Mouse (Mus musculus) embryo, embryonic 10 days (tissue): ENCODE data around the gene Zbtb24.

Source experiments
- DNase-seq: peaks from one replicate; pipeline ENCODE4 v3.0.0-alpha.2; 2015; ENCODE audit warnings: low spot score

The Zbtb24 gene

DNA sequence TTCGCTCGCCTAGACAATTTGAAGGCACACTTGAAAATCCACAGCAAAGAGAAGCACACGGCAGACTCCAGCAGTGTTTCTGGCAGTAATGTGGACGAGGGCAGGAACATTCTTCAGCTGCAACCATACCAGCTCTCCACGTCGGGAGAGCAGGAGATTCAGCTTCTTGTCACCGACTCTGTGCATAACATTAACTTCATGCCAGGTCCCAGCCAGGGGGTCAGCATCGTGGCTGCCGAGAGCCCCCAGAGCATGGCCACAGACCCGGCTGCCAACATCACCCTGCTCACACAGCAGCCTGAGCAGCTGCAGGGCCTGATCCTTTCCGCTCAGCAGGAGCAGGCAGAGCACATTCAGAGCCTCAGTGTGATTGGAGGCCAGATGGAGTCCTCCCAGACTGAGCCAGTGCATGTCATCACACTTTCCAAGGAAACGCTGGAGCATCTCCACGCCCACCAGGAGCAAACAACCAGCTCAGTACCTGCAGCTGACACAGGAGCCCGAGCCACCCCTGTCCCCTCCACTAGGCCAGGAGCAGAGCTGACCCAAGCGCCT lies 14.3 kb downstream of the Zbtb24 start:
- DNase-seq: no peak

DNA sequence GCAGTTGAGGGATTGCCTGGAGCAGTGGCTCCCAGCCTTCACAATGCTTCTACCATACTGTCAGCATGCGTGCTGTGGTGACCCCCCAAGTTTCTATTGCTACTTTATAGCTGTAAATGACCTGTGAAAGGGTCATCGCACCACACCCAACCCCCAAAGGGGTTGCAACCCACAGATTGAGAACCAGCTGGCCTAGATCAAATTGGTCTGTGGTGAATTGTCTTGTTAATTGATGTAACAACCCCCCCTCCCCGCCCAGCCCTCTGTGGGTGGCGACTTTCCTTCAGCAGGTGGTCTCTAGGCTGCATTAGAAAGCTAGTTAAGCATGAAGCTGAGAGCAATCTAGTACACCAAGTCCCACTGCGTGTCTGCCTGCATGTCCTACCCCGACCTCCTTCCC lies 17.1 kb downstream of the Zbtb24 start:
- no peak for DNase-seq

DNA sequence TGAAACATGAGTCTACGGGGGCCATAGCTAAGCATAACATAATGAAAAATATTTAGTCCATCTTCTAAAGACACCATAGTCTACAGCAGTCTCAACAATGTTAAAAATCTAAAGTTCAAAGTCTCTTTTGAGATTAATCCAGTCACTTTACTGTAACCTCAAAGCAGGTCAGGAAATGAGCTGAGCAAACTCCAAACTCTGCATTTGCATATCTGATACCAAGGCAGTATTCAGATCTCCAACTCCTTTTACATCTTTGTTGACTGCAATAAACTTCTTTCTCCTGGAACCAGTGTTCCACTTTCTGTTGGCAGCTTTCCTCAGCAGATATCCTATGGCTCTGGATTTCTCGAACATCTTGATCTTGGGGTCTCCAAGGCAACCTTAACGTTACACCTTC lies 20.5 kb downstream of the Zbtb24 start:
- no peak for DNase-seq

DNA sequence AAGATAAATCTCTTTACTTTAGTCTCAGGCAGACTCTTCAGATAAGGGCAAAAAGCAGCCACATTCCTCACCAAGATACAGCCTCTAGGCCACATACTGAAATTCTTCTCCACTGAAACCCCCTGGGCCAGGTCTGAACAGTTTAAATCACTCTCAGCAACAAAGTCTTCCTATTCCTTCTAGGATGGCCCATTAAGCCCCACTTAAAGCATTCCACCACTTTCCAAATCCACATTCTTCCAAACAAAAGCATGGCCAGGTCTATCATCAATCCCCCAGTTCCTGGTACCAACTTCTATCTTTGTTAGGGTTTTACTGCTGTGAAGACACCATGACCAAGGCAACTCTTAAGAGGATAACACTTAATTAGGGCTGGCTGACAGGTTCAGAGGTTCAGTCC lies 22.4 kb downstream of the Zbtb24 start:
- DNase-seq: no peak

DNA sequence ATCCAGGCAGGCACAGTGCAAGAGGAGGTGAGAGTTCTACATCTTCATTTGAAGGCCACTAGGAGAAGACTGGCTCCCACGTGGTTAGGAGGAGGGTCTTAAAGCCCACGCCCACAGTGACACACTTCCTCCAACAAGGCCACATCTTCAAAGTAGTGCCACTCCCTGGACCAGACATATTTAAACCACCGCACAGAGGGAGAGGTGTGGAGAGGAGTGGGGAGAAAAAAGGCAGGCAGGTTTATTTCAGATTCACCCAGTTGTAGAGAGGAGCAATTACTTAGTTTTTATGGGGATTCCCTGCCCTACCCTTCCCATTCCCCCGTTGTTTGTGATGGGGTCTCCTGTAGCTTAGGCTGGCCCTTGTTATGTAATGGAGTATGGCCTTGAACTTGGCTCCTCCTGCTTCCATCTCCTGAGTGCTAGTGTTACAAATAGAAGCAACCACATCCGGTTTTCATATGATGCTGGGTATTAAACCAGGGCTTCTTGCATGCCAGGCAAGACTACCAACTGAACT lies 22.8 kb downstream of the Zbtb24 start:
- DNase-seq: no peak

DNA sequence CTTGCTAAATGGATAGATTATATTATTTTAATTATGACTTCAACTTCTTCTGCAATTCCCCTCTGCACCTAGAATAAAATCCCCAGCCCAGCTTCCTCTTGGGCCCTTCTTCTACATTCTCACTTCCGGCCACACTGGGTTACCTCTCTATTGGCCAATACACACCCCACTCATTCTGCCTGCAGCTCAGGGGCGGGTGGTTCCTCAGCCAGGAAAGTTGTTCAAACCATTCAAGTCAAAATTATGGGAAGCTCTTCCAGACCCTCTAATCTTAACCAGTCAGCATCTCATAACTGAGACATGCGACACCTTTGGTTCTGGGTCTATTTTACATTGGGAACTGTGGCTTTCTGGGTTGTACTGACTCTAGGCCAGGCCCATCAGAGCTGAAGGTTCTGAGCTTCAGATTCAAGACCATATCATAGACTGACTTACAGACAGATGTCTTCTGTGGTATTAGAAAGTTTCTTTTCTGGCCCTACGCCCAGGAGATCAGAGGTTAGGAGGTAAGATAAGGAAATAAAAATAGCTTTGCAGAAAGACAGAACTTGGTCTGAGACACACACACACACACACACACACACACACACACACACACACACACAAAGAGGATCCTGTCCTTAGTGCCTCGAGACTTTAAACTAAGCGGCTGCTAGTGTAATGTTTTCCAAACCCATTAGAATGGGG lies 23.7 kb downstream of the Zbtb24 start:
- no peak for DNase-seq

DNA sequence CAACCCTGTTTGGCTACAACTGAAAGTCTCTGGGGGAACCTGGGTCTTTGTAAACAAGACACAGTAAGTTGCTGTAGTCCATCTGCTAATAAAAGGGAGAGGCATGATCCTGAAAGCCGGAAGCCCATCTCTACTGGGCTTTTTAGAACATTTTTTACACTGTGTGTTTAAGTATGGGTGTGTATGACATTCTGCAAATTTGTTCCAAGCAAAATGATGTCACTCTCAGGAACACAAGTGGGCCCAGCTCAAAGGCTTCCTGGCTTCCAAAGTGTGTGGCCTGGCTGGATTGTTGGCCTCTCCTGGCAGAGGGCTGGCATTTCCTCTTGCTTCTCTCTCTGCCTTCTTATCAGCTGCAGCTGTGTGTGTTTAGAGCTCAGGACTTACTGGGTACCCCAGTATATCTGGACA lies 24.8 kb downstream of the Zbtb24 start:
- DNase-seq: no peak

DNA sequence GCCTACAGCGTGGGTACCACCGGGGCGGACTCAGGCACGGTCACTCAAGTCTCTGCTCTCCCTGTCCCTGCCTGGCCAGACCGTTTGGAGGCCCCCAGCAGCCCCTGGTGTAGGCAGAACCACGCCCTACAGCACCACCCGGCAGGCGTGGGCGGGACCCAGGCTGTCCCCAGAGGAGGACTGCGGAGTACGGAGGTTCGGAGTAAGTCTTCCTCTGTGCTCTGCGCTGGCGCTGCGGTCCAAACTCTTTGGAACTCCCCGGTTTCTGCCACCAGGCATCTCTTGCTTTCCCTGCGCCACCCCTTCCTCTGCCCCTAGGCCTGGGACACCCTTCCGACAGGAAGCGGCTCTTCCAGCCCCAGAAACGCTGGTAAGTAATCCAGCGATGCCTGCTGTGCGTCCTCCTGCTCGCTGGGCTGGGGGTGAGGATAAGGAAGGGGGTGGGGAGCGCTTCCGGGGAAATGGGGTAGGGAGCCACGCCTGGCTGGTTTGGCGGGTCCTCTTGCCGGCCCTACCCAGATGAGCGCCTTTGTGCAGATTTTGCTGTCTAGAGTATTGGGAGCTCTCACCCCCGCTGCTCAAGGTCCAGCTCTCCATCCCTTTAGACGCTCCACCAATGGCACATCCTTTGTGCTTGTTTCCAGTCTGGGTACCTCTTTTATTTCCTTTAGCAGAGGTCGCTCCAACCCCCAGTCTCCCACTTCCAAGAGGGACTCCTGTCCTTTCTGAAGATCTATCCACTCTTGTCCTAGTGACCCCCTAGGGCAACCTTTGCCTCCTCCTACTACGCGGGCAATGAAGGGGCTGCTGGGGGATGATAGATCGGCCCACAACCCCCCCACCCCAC lies 26.2 kb downstream of the Zbtb24 start, which contains the start of gene Mical1:
TSS of gene Mical1 (plus strand) at position 144 of the 847 bp plus-strand sequence.
- DNase-seq: peak; percentile 77

DNA sequence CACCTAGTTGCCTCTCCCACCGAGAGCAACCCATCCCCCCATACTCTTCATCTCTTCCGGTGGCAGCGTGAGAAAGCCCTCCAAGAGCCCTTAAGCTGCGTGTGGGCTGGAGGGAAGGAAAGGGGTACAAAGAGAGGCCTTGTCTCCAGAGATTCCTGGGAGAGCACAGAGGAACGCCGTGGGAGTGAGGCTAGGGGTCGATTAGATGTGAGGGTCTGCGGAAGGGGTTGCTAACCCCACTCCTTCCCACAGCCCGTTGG lies 26.8 kb downstream of the Zbtb24 start:
- peak; percentile 78 for DNase-seq

DNA sequence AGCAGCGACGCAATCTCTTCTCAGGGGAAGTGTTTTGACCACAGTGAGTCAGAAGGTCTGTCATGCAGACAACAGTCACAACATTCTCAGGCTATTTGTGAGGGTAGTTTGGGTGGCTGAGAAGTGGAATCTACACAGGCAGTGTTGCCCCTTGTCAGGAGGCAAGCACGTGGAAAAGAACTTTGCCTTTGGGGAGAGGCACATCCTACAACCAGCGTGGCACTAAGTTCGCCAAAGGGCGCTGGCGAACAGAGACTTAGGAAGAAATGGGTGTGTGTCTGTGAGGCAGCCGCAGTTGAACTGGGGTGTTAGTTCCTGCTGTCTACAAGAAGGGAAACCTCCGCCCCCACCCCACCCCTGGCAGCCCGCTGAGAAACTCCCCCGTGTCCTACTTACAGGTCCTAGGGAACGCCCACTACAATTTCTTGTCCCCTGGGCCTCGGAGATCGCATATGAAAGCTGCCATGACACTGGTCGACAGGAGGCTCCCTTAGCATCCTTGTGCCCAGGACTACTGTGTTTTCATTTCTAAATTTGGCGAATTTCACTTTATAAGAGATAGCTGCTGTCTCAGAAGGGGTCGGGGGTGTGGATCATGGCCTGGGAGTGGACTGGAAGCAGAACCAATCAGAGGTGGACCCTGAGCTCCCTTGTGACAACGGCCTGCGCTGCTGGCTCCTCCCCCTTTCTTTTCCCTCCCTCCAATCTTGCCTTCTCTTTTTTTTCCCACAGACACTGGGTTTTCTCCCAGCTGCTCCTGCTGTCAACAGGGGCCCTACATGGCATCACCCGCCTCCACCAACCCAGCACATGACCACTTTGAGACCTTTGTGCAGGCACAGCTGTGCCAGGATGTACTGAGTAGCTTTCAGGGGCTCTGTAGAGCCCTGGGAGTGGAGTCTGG lies 27.3 kb downstream of the Zbtb24 start:
- peak; percentile 87 for DNase-seq

DNA sequence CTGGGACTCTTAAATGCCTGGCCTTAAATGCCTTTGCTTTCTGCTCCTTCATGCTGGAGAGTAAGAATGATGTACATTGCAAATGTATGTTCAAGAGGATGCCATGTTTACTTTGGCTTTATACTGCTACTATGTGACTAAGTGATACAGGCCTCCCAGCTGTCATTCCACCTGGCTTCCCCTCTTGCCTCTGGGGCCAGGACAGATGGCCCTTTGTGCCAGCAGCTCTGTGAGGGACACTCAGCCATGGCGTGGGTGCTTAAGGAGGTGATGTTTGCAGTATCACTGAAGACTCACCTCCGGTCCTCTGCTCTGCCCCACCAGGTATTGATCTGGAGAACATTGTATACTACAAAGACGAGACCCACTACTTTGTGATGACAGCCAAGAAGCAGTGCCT lies 29.8 kb downstream of the Zbtb24 start:
- no peak for DNase-seq

DNA sequence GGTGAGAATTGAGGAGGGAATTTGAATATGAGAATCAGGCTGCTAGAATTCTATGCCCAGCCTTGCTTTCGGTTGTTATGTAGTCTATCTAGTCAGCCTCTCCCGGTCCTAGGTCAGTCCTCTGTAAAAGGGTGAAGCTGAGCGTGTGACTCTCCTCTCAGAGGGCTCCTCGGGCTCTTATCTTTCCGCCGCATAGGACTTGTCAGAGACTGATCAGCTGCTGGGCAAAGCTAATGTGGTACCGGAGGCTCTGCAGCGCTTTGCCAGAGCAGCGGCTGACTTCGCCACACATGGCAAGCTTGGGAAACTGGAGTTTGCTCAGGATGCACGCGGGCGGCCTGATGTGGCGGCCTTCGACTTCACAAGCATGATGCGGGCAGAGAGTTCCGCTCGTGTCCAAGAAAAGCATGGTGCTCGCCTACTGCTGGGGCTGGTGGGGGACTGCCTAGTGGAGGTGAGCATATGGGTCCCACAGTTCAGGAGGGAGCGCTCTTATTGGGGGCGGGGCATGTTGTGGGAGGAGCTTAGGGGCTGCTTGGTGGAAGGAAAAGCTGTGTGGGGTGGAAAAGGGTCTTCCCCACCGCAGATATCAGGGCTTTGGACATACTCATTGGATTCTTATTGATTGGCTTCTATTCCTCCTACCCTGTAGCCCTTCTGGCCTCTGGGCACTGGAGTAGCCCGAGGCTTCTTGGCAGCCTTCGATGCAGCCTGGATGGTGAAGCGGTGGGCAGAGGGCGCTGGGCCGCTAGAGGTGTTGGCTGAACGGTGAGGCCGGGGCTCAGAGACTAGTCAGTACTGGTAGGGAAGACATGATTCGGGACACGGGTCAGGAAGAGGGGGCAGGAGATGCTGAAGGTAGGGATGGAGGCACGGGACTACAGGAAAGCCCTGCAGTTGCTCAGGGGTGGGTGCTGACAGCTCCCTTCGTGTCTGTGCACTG lies 31.0 kb downstream of the Zbtb24 start:
- DNase-seq: no peak

DNA sequence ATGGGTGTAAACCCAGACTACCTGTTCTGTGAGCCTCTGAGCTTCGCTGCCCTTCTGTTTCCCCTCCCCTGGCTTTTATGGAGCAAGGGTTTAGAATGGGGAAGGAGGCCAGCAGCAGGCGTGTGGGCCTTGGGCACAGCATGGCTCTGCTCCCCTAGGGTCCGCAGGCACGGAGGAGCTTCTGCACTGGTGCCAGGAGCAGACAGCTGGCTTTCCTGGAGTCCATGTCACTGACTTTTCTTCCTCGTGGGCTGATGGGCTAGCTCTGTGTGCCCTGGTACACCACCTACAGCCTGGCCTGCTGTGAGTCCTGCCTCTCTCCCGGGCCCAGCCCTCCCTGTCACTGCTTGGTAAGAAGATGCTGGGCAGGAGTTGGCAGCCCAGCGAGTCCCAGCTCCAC lies 32.3 kb downstream of the Zbtb24 start:
- no peak for DNase-seq

DNA sequence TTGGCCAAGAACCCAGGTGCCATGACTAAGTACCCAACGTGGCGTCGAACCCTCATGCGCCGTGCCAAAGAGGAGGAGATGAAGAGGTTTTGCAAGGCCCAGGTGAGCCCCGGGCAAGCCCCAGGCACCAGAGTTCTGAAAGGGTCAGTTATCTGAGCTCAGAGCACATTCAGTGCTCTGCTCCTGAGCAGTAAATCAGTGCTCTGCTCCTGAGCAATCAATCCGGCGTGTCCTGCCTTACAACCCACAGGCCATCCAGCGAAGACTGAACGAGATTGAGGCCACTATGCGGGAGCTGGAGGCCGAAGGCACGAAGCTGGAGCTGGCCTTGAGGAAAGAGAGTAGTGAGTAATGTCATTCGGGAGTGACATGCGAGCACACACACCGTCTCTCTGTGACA lies 35.6 kb downstream of the Zbtb24 start:
- no peak for DNase-seq

DNA sequence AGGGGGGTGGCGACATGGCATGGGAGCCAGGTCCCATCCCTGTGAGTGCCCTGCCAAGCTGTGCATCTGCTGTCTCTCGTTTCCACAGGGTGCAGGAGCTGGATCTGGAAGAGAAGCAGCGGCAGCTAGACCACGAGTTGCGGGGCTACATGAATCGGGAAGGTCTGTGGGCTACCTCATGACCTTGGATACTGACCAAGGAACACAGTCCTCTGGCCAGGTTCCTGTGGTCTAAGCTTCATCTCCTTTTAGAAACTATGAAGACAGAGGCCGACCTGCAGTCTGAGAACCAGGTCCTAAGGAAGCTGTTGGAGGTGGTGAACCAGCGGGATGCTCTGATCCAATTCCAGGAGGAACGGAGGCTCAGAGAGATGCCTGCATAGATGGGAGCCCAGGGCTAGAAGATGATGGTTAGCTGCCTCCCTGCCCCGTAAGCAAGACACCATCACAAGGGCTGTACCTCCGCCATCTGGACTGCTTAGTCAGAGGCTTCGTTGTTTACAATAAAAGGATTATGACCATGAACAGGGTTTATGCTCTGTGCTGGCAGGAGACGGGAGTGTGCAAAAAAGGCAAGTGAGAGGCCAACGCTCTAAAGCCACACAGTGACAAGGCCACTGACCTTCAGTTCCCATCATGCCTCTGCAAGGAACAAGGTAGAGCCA lies 36.5 kb downstream of the Zbtb24 start:
- DNase-seq: no peak

DNA sequence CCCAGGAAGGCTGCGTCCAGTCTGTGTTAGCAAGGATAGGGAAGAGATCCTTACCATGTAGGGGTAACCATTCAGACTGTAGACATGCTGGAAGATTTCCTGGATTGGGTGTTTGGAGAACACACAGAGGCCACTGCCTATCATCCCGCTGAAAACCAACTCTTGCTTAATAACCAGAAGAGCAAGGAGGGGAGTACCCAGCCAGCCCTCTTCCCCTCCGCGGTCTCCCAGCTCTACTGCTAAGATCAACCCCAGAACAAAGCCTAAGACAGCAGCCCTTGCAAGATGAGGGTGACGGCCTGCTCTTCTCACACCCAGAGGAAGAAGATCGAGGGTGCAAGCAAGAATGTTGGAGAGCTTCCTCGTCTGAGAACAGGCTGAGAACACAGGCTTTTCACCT lies 38.7 kb downstream of the Zbtb24 start:
- no peak for DNase-seq

DNA sequence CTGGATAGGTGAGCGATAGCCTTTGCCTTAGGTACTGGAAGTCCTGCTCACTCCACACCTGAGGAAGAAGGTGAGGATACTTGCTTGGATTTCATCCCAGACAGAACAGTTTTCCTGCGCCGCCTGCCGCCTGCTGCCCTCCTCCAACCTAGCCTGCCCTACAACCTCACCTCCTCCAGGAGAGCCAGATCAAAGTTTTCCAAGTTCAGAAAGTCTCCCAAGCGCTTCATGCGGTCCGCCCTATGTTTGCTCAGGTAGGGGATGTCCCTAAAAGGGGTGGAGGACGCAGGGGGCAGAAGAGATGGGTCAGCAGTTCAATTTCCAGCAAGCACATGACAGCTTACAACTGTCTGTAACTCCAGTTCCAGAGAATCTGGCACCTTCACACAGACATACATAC lies 39.1 kb downstream of the Zbtb24 start:
- no peak for DNase-seq

DNA sequence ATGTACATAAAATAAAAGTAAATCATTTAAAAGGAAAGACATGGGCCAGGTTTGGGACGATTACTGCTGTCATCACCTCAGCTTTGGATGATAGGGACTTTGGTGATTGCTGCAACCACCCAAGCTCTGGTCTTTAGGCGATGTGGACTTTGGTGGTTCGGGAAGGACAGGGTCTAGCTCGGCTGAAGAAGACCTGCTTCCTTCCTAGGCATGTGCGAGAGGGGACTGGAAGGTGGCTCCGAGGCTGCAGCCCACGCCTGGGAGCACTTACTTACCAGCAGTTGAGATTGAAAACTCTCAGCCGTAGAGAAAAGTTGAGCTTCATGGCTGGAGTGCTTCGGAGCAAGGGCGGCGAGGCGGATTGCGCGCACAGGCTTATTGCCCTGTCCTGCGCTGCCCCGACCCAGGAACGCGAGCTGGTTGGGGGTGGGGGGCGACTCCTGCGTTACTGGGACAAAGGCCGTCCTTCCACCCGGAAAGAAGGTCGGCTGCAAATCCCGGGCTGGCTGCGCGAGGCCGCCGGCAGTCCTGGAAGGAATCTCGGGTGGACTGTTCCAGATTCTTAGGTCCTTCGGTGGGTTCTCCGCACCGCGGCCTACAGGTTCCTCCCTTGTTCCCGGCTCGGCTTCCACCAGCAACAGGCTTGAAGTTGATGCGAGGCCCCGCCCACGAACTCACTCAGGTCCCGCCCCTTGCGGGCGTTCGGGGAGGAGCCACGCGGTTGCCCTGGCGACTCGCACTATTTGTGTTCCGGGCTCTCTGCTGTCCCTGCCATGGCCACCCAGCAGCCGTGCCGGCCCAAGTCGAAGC lies 39.7 kb downstream of the Zbtb24 start, which contains the start of the genes Smpd2 and Ppil6:
TSS of gene Smpd2 (minus strand) at position 662 of the 810 bp plus-strand sequence.
TSS of gene Ppil6 (plus strand) at position 732 of the 810 bp plus-strand sequence.
- DNase-seq: peak; percentile 95

DNA sequence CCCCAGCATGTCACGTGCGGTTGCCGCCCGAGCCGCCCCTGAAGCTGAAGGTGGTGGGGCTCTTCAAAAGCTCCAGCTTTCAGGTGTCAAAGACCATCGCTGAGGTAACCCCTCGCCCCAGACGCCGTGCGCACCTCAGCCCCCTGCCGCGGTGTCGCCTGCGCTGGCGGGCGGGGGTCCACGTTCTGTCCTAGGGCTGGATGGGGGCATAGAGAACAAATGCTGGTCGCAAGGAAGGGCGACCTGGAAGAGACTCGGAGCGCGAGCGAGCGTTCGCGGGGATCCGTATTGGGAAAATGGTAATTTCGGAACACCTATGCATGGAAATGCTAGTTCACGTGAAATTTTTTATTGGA lies 40.3 kb downstream of the Zbtb24 start:
- DNase-seq: no peak

DNA sequence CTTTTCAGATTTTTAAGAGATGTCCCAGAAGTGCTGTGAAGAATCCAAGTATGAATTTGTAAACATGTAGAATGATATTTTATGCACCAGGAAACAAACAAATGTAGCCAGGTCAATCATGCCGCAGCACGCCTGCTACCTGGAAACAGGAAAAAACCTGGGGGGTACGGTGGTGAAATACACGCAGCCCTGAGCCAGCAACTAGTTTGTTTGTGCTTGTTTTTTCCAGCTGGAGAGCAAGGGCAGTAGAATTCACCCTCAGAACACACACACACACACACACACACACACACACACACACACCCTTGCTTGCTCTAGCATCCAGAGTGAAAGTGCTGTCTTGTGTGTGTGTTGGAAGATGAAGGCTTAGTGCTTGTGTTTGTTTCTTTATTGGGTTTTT lies 40.9 kb downstream of the Zbtb24 start:
- DNase-seq: no peak
